Mouse (Mus musculus) spleen, adult 10 weeks (tissue): ENCODE results near the gene R3hdm1. TPM values are rescaled to one million over a fixed set of nuclear protein-coding genes. Genes with fewer than 3 reads are reported as not detected.

Experiments
- polyA plus RNA-seq: library from polyadenylated mRNA; stranded (reverse); fragments of 350-450 nt; fragmentation: Illumina TruSeq; extraction: RNeasy Lipid Tissue Mini Kit (QIAGEN cat#74804); gene quantifications from one replicate; pipeline ENCODE4 v1.2.3, GENCODE M21; 2015; ENCODE audit warnings: low replicate concordance; ENCODE audit not compliant: insufficient read depth

The R3hdm1 gene
- polyA plus RNA-seq: 97.3 TPM

GRCm38 (mm10) chr1:128102641-128103461 is at the start of gene R3hdm1, which contains the start of gene Zranb3:
Gene R3hdm1, plus strand, starts transcription at chr1:128103301.
Gene Zranb3, minus strand, starts transcription at chr1:128103047.

GRCm38 (mm10) chr1:128243627-128243995 is 140.5 kb downstream of the R3hdm1 start, which contains the start of gene Ubxn4:
Gene Ubxn4, plus strand, starts transcription at chr1:128243964.

Other genes with a start within 250 kb of the R3hdm1 start
- gene Map3k19, start 248.3 kb upstream of the R3hdm1 start, polyA plus RNA-seq: 12.8 TPM
- gene Rab3gap1, start 234.5 kb upstream of the R3hdm1 start, polyA plus RNA-seq: 51.0 TPM
- 8.1 TPM for gene Zranb3, start 254 bp upstream of the R3hdm1 start, polyA plus RNA-seq
- gene Ubxn4, start 140.7 kb downstream of the R3hdm1 start, polyA plus RNA-seq: 70.0 TPM
- 0.04 TPM for gene Lct, start 225.0 kb downstream of the R3hdm1 start, polyA plus RNA-seq